Mouse (Mus musculus): Measurements from ENCODE around the gene Myo1e. TPM values are rescaled to one million over a fixed set of nuclear protein-coding genes. Genes with fewer than 3 reads are reported as not detected.

The Myo1e gene
- polyA plus RNA-seq, 1 experiment from 2014 or later: 12.1 TPM

- H3K9me3 ChIP-seq (replicated peaks): no peaks in the 10 kb centered on the region
- no peaks in the 10 kb centered on the region for H3K27me3 ChIP-seq (ENCODE audit: low read depth, poor library complexity, severe bottlenecking)
- 89% methylated on average over 10 of the region's 10 CpGs for WGBS
Observed at GRCm38 (mm10) chr9:70232044-70233010, 25.2 kb downstream of the Myo1e start.

GRCm38 (mm10) chr9:70237136-70237535 is 30.0 kb downstream of the Myo1e start:
- Histone ChIP-seq H3K36me3 (no peaks in the 10 kb centered on the region), H3K4me3 (no peak overlapping the region), H3K27me3 (ENCODE audit: low read depth, poor library complexity, severe bottlenecking) (no peaks in the 10 kb centered on the region), H3K27ac (replicated peaks) (no peak overlapping the region), H3K4me1 (0 out of 2 replicates have a peak, but pooled peaks cover 2% of the 10 kb centered on the region), H3K9me3 (replicated peaks) (no peaks in the 10 kb centered on the region)
- DNase-seq (ENCODE audit: low spot score): no peak
- WGBS: 91% methylated on average over 3 of the region's 3 CpGs

More at GRCm38 (mm10) chr9:70232044-70233010, 25.2 kb downstream of the Myo1e start:
- Histone ChIP-seq H3K36me3 (no peaks in the 10 kb centered on the region), H3K4me1 (no peaks in the 10 kb centered on the region), H3K27ac (replicated peaks) (no peak overlapping the region), H3K4me3 (no peak overlapping the region)
- DNase-seq (ENCODE audit: low spot score): no peak

GRCm38 (mm10) chr9:70237561-70237960 is 30.4 kb downstream of the Myo1e start:
- DNase-seq (ENCODE audit: low spot score): no peak
- Histone ChIP-seq H3K4me3 (no peak overlapping the region), H3K27me3 (ENCODE audit: low read depth, poor library complexity, severe bottlenecking) (no peaks in the 10 kb centered on the region), H3K36me3 (no peaks in the 10 kb centered on the region), H3K9me3 (replicated peaks) (no peaks in the 10 kb centered on the region), H3K27ac (replicated peaks) (no peak overlapping the region), H3K4me1 (0 out of 2 replicates have a peak, but pooled peaks cover 2% of the 10 kb centered on the region)
- 65% methylated on average over 2 of the region's 2 CpGs for WGBS

- no peak overlapping the region for H3K27ac ChIP-seq (replicated peaks)
- no peaks in the 10 kb centered on the region for H3K9me3 ChIP-seq (replicated peaks)
- no peaks in the 10 kb centered on the region for H3K27me3 ChIP-seq (ENCODE audit: low read depth, poor library complexity, severe bottlenecking)
- WGBS: 90% methylated on average over 6 of the region's 6 CpGs
- no peak overlapping the region for H3K4me3 ChIP-seq
- no peak for DNase-seq (ENCODE audit: low spot score)
- no peaks in the 10 kb centered on the region for H3K36me3 ChIP-seq
- 0 out of 2 replicates have a peak, but pooled peaks cover 5% of the 10 kb centered on the region for H3K4me1 ChIP-seq
Observed at GRCm38 (mm10) chr9:70238391-70238790, 31.2 kb downstream of the Myo1e start.

- Histone ChIP-seq H3K27me3 (ENCODE audit: low read depth, poor library complexity, severe bottlenecking) (no peaks in the 10 kb centered on the region), H3K27ac (replicated peaks) (no peak overlapping the region), H3K36me3 (no peaks in the 10 kb centered on the region), H3K4me3 (no peak overlapping the region), H3K4me1 (0 out of 2 replicates have a peak, but pooled peaks cover 6% of the 10 kb centered on the region), H3K9me3 (replicated peaks) (no peaks in the 10 kb centered on the region)
- 83% methylated on average over 3 of the region's 3 CpGs for WGBS
- no peak for DNase-seq (ENCODE audit: low spot score)
Observed at GRCm38 (mm10) chr9:70239229-70239628, 32.1 kb downstream of the Myo1e start.

- H3K27ac ChIP-seq (replicated peaks): no peak overlapping the region
- no peak for DNase-seq (ENCODE audit: low spot score)
- 0 out of 2 replicates have a peak, but pooled peaks cover 6% of the 10 kb centered on the region for H3K4me1 ChIP-seq
- no peak overlapping the region for H3K4me3 ChIP-seq
- H3K9me3 ChIP-seq (replicated peaks): no peaks in the 10 kb centered on the region
- WGBS: 89% methylated on average over 16 of the region's 16 CpGs
- H3K36me3 ChIP-seq: no peaks in the 10 kb centered on the region
- no peaks in the 10 kb centered on the region for H3K27me3 ChIP-seq (ENCODE audit: low read depth, poor library complexity, severe bottlenecking)
Observed at GRCm38 (mm10) chr9:70240703-70241410, 33.7 kb downstream of the Myo1e start.

GRCm38 (mm10) chr9:70241411-70241961 is 34.3 kb downstream of the Myo1e start:
- H3K9me3 ChIP-seq (replicated peaks): no peaks in the 10 kb centered on the region
- no peak overlapping the region for H3K27ac ChIP-seq (replicated peaks)
- H3K4me1 ChIP-seq: peaks cover 8% of the 10 kb centered on the region
- H3K36me3 ChIP-seq: no peaks in the 10 kb centered on the region
- 86% methylated on average over 8 of the region's 8 CpGs for WGBS
- DNase-seq (ENCODE audit: low spot score): no peak
- no peaks in the 10 kb centered on the region for H3K27me3 ChIP-seq (ENCODE audit: low read depth, poor library complexity, severe bottlenecking)
- no peak overlapping the region for H3K4me3 ChIP-seq

GRCm38 (mm10) chr9:70242112-70242862 is 35.1 kb downstream of the Myo1e start:
- H3K27ac ChIP-seq (replicated peaks): no peak overlapping the region
- no peaks in the 10 kb centered on the region for H3K27me3 ChIP-seq (ENCODE audit: low read depth, poor library complexity, severe bottlenecking)
- H3K36me3 ChIP-seq: no peaks in the 10 kb centered on the region
- H3K9me3 ChIP-seq (replicated peaks): no peaks in the 10 kb centered on the region
- no peak overlapping the region for H3K4me3 ChIP-seq
- 87% methylated on average over 4 of the region's 4 CpGs for WGBS
- peaks cover 10% of the 10 kb centered on the region for H3K4me1 ChIP-seq
- DNase-seq (ENCODE audit: low spot score): no peak

- H3K36me3 ChIP-seq: no peaks in the 10 kb centered on the region
- no peak for DNase-seq (ENCODE audit: low spot score)
- no peaks in the 10 kb centered on the region for H3K27me3 ChIP-seq (ENCODE audit: low read depth, poor library complexity, severe bottlenecking)
- H3K4me1 ChIP-seq: peaks cover 10% of the 10 kb centered on the region
- H3K4me3 ChIP-seq: no peak overlapping the region
- H3K27ac ChIP-seq (replicated peaks): no peak overlapping the region
- 83% methylated on average over 8 of the region's 8 CpGs for WGBS
- no peaks in the 10 kb centered on the region for H3K9me3 ChIP-seq (replicated peaks)
Observed at GRCm38 (mm10) chr9:70243241-70243640, 36.1 kb downstream of the Myo1e start.

- H3K27ac ChIP-seq (replicated peaks): no peak overlapping the region
- no peaks in the 10 kb centered on the region for H3K27me3 ChIP-seq (ENCODE audit: low read depth, poor library complexity, severe bottlenecking)
- DNase-seq (ENCODE audit: low spot score): no peak
- 88% methylated on average over 2 of the region's 2 CpGs for whole genome bisulfite sequencing
- no peaks in the 10 kb centered on the region for H3K36me3 ChIP-seq
- no peaks in the 10 kb centered on the region for H3K9me3 ChIP-seq (replicated peaks)
- H3K4me1 ChIP-seq: peaks cover 10% of the 10 kb centered on the region
- H3K4me3 ChIP-seq: no peak overlapping the region
Observed at GRCm38 (mm10) chr9:70243708-70244107, 36.6 kb downstream of the Myo1e start.

GRCm38 (mm10) chr9:70244115-70244514 is 37.0 kb downstream of the Myo1e start:
- no peak overlapping the region for H3K4me3 ChIP-seq
- H3K27ac ChIP-seq (replicated peaks): no peak overlapping the region
- 71% methylated on average over 7 of the region's 7 CpGs for WGBS
- no peak for DNase-seq (ENCODE audit: low spot score)
- H3K4me1 ChIP-seq: peaks cover 10% of the 10 kb centered on the region
- no peaks in the 10 kb centered on the region for H3K36me3 ChIP-seq
- no peaks in the 10 kb centered on the region for H3K27me3 ChIP-seq (ENCODE audit: low read depth, poor library complexity, severe bottlenecking)
- no peaks in the 10 kb centered on the region for H3K9me3 ChIP-seq (replicated peaks)

- 93% methylated on average over 9 of the region's 9 CpGs for WGBS
- H3K27me3 ChIP-seq (ENCODE audit: low read depth, poor library complexity, severe bottlenecking): no peaks in the 10 kb centered on the region
- H3K27ac ChIP-seq (replicated peaks): no peak overlapping the region
- no peak for DNase-seq (ENCODE audit: low spot score)
- H3K36me3 ChIP-seq: no peaks in the 10 kb centered on the region
- H3K9me3 ChIP-seq (replicated peaks): no peaks in the 10 kb centered on the region
- no peak overlapping the region for H3K4me3 ChIP-seq
- H3K4me1 ChIP-seq: peaks cover 14% of the 10 kb centered on the region
Observed at GRCm38 (mm10) chr9:70245040-70245439, 37.9 kb downstream of the Myo1e start.

Measured in midbrain, embryonic 10.5 days (tissue).